Mouse (Mus musculus) MEL (cell line): Measurements from ENCODE around the gene Hesx1. TPM values are rescaled to one million over a fixed set of nuclear protein-coding genes. Genes with fewer than 3 reads are reported as not detected.

Experiments used
- DNase-seq: peaks from one replicate; pipeline ENCODE4 v3.0.0; 2011; ENCODE audit warnings: low read depth, low spot score
- H3K27ac ChIP-seq: 2 replicates; pipeline ENCODE4 v1.5.1; 2012; ENCODE audit warnings: low read depth, mild to moderate bottlenecking, control low read depth, low read length, moderate library complexity; ENCODE audit not compliant: control insufficient read depth
- H3K27me3 ChIP-seq, 2 experiments: fragments of 150-350 bp in 1 of 2; sonication (generic) in 1 of 2; 2 replicates each; pipeline ENCODE4 v1.6.1; 2012; ENCODE audit warnings: low read length in 2 of 2, mild to moderate bottlenecking in 2 of 2, improper control_type of control experiment in 1 of 2, moderate library complexity in 1 of 2; ENCODE audit not compliant: insufficient read depth in 2 of 2, control insufficient read depth in 1 of 2
- H3K36me3 ChIP-seq, 2 experiments: 2 replicates each; pipeline ENCODE4 v1.6.1; 2012 to 2014; ENCODE audit warnings: low read length in 2 of 2, improper control_type of control experiment in 1 of 2, inconsistent platforms in 1 of 2, mild to moderate bottlenecking in 1 of 2; ENCODE audit not compliant: insufficient read depth in 2 of 2, control insufficient read depth in 1 of 2
- H3K4me1 ChIP-seq, 2 experiments: fragments of 150-350 bp in 1 of 2; sonication (generic) in 1 of 2; 2 replicates each; pipeline ENCODE4 v1.6.1; 2012; ENCODE audit warnings: low read length in 2 of 2, improper control_type of control experiment in 1 of 2, mild to moderate bottlenecking in 1 of 2; ENCODE audit not compliant: insufficient read depth in 2 of 2, control insufficient read depth in 1 of 2
- H3K4me3 ChIP-seq, 2 experiments: fragments of 150-350 bp in 1 of 2; sonication (generic) in 1 of 2; 2 replicates each; pipeline ENCODE4 v1.5.1; 2012; ENCODE audit warnings: low read depth in 2 of 2, low read length in 2 of 2, mild to moderate bottlenecking in 2 of 2, moderate library complexity in 2 of 2, control low read depth in 1 of 2, improper control_type of control experiment in 1 of 2; ENCODE audit not compliant: control insufficient read depth in 1 of 2, insufficient read depth in 1 of 2
- H3K79me2 ChIP-seq: 2 replicates; pipeline ENCODE4 v1.6.1; 2012; ENCODE audit warnings: mild to moderate bottlenecking, low read length, moderate library complexity; ENCODE audit not compliant: control insufficient read depth, poor library complexity, insufficient read depth
- H3K9ac ChIP-seq: 2 replicates; pipeline ENCODE4 v1.6.1; 2012; ENCODE audit warnings: low read depth, mild to moderate bottlenecking, control low read depth, low read length, moderate library complexity; ENCODE audit not compliant: control insufficient read depth, poor library complexity, severe bottlenecking
- H3K9me3 ChIP-seq: fragments of 150-350 bp; sonication (generic); replicated peaks from 2 replicates; pipeline ENCODE4 v1.6.1; 2012; ENCODE audit warnings: mild to moderate bottlenecking, low read length, improper control_type of control experiment, moderate library complexity; ENCODE audit not compliant: insufficient read depth
- BHLHE40 ChIP-seq: IDR thresholded peaks from 2 replicates; pipeline ENCODE4 v1.6.1; 2012; ENCODE audit warnings: low read depth, mild to moderate bottlenecking, inconsistent platforms, low read length, improper control_type of control experiment, borderline replicate concordance
- CHD2 ChIP-seq: IDR thresholded peaks from 2 replicates; pipeline ENCODE4 v1.6.1; 2011; ENCODE audit warnings: low read length, improper control_type of control experiment
- CTCF ChIP-seq, 3 experiments: IDR thresholded peaks in 2 of 3; conservative IDR thresholded peaks in 1 of 3; 2 replicates each; pipeline ENCODE4 v1.5.1; 2011 to 2012; ENCODE audit warnings: low read length in 3 of 3, low read depth in 2 of 3, mild to moderate bottlenecking in 2 of 3, improper control_type of control experiment in 1 of 3, inconsistent platforms in 1 of 3, mixed read lengths in 1 of 3, moderate library complexity in 1 of 3; ENCODE audit not compliant: control insufficient read depth in 1 of 3, insufficient read depth in 1 of 3, poor library complexity in 1 of 3, severe bottlenecking in 1 of 3
- E2F4 ChIP-seq: IDR thresholded peaks from 2 replicates; pipeline ENCODE4 v1.6.1; 2011; ENCODE audit warnings: low read depth, low read length, improper control_type of control experiment, borderline replicate concordance
- ELF1 ChIP-seq: IDR thresholded peaks from 2 replicates; pipeline ENCODE4 v1.6.1; 2014; ENCODE audit warnings: low read depth, mild to moderate bottlenecking, inconsistent platforms, low read length, improper control_type of control experiment, moderate library complexity
- EP300 ChIP-seq, 2 experiments: IDR thresholded peaks; 2 replicates each; pipeline ENCODE4 v1.6.1; 2011; ENCODE audit warnings: improper control_type of control experiment in 2 of 2, low read length in 2 of 2, low read depth in 1 of 2, mild to moderate bottlenecking in 1 of 2
- GABPA ChIP-seq: IDR thresholded peaks from 2 replicates; pipeline ENCODE4 v1.6.1; 2012; ENCODE audit warnings: low read depth, mild to moderate bottlenecking, inconsistent platforms, low read length, improper control_type of control experiment, moderate library complexity
- GATA1 ChIP-seq: IDR thresholded peaks from 2 replicates; pipeline ENCODE4 v1.6.1; 2011; ENCODE audit warnings: low read depth, low read length, improper control_type of control experiment
- HCFC1 ChIP-seq: IDR thresholded peaks from 2 replicates; pipeline ENCODE4 v1.6.1; 2012; ENCODE audit warnings: low read depth, mild to moderate bottlenecking, inconsistent platforms, low read length, improper control_type of control experiment, moderate library complexity
- JUND ChIP-seq: IDR thresholded peaks from 2 replicates; pipeline ENCODE4 v1.6.1; 2011; ENCODE audit warnings: low read depth, mild to moderate bottlenecking, improper control_type of control experiment, low read length
- KAT2A ChIP-seq: conservative IDR thresholded peaks from 2 replicates; pipeline ENCODE4 v1.6.1; 2012; ENCODE audit warnings: low read depth, low read length, improper control_type of control experiment, inconsistent platforms
- MAFK ChIP-seq: IDR thresholded peaks from 2 replicates; pipeline ENCODE4 v1.6.1; 2011; ENCODE audit warnings: low read depth, mild to moderate bottlenecking, low read length, improper control_type of control experiment, borderline replicate concordance
- MAX ChIP-seq: IDR thresholded peaks from 2 replicates; pipeline ENCODE4 v1.6.1; 2011; ENCODE audit warnings: low read length, improper control_type of control experiment
- MAZ ChIP-seq: IDR thresholded peaks from 2 replicates; pipeline ENCODE4 v1.6.1; 2012; ENCODE audit warnings: low read depth, mild to moderate bottlenecking, inconsistent platforms, low read length, improper control_type of control experiment
- MYB ChIP-seq: IDR thresholded peaks from 2 replicates; pipeline ENCODE4 v1.6.1; 2011; ENCODE audit warnings: mild to moderate bottlenecking, low read depth, low read length, improper control_type of control experiment
- MYC ChIP-seq: IDR thresholded peaks from 2 replicates; pipeline ENCODE4 v1.6.1; 2011; ENCODE audit warnings: low read depth, mild to moderate bottlenecking, low read length, improper control_type of control experiment, moderate library complexity
- NELFE ChIP-seq: IDR thresholded peaks from 2 replicates; pipeline ENCODE4 v1.6.1; 2011; ENCODE audit warnings: low read depth, low read length, improper control_type of control experiment
- POLR2AphosphoS5 ChIP-seq: IDR thresholded peaks from 2 replicates; pipeline ENCODE4 v1.6.1; 2012; ENCODE audit warnings: low read depth, borderline replicate concordance, mild to moderate bottlenecking, inconsistent platforms, low read length, moderate library complexity, mixed read lengths
- RAD21 ChIP-seq: IDR thresholded peaks from 2 replicates; pipeline ENCODE4 v1.6.1; 2011; ENCODE audit warnings: mild to moderate bottlenecking, low read depth, low read length, improper control_type of control experiment
- RCOR1 ChIP-seq: IDR thresholded peaks from 2 replicates; pipeline ENCODE4 v1.6.1; 2012; ENCODE audit warnings: low read depth, mild to moderate bottlenecking, inconsistent platforms, low read length, improper control_type of control experiment
- SIN3A ChIP-seq: IDR thresholded peaks from 2 replicates; pipeline ENCODE4 v1.6.1; 2012; ENCODE audit warnings: low read length, improper control_type of control experiment, inconsistent platforms
- SMC3 ChIP-seq: IDR thresholded peaks from 2 replicates; pipeline ENCODE4 v1.6.1; 2011; ENCODE audit warnings: low read depth, low read length, improper control_type of control experiment
- TAL1 ChIP-seq: IDR thresholded peaks from 2 replicates; pipeline ENCODE4 v1.6.1; 2012; ENCODE audit warnings: mild to moderate bottlenecking, inconsistent platforms, low read length, moderate library complexity, mixed read lengths
- TCF12 ChIP-seq: IDR thresholded peaks from 2 replicates; pipeline ENCODE4 v1.6.1; 2014; ENCODE audit warnings: low read depth, mild to moderate bottlenecking, inconsistent platforms, low read length, improper control_type of control experiment, moderate library complexity
- UBTF ChIP-seq: IDR thresholded peaks from 2 replicates; pipeline ENCODE4 v1.6.1; 2012; ENCODE audit warnings: low read depth, mild to moderate bottlenecking, inconsistent platforms, low read length, improper control_type of control experiment, moderate library complexity, borderline replicate concordance; ENCODE audit not compliant: insufficient read depth
- USF1 ChIP-seq: IDR thresholded peaks from 2 replicates; pipeline ENCODE4 v1.6.1; 2014; ENCODE audit warnings: low read depth, mild to moderate bottlenecking, inconsistent platforms, low read length, improper control_type of control experiment, moderate library complexity
- USF2 ChIP-seq, 2 experiments: IDR thresholded peaks; 2 replicates each; pipeline ENCODE4 v1.6.1; 2011 to 2012; ENCODE audit warnings: improper control_type of control experiment in 2 of 2, low read length in 2 of 2, borderline replicate concordance in 1 of 2, inconsistent platforms in 1 of 2, low read depth in 1 of 2, mild to moderate bottlenecking in 1 of 2; ENCODE audit not compliant: insufficient read depth in 1 of 2
- ZC3H11A ChIP-seq: IDR thresholded peaks from 2 replicates; pipeline ENCODE4 v1.6.1; 2012; ENCODE audit warnings: low read depth, mild to moderate bottlenecking, inconsistent platforms, low read length, improper control_type of control experiment
- ZNF384 ChIP-seq: IDR thresholded peaks from 2 replicates; pipeline ENCODE4 v1.6.1; 2012; ENCODE audit warnings: low read depth, mild to moderate bottlenecking, inconsistent platforms, low read length, improper control_type of control experiment
- polyA plus RNA-seq, 2 experiments: library from polyadenylated mRNA; stranded (reverse) in 1 of 2; unstranded in 1 of 2; fragments of >175 nt in 1 of 2; fragments of >200 nt in 1 of 2; gene quantifications; 2 replicates each; pipeline versions ENCODE4 v1.2.1 to v1.2.4; 2012; ENCODE audit warnings: low replicate concordance in 2 of 2, low read depth in 1 of 2; ENCODE audit not compliant: insufficient read length in 2 of 2, insufficient read depth in 1 of 2, missing spikeins in 1 of 2
- total RNA-seq: library from RNA; depleted of rRNA; stranded (reverse); fragments of 300-350 nt; gene quantifications from 2 replicates; pipeline ENCODE4 v1.2.3, GENCODE M21; 2012

Hesx1 gene
- total and polyA plus RNA-seq, 3 experiments: not detected

DNA sequence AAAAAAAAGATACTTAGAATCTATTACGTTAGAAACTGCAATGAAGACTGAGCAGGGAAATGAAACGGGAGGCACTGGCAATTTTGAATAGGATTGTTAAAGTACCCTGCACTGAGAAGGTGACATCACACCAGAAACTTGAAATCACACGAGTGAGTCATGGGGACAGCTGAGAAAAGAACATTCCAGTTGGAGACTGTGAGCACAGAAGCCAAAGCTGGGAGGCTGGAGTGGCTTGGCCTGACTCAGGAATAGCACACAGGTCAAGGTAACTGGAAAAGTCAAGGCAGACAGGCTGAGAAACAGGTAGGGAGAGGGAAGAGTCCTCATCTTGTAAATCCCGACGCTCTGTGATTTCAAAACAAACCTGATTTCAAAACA is 12.1 kb upstream of the Hesx1 start:
- Histone ChIP-seq H3K9ac (no peak overlapping the region), H3K36me3 (no peaks in the 10 kb centered on the region), H3K4me1 (0 out of 4 replicates have a peak, but pooled peaks cover 0 to 2% of the 10 kb centered on the region in 2 experiments), H3K27me3 (peaks cover 3 to 6% of the 10 kb centered on the region in 2 experiments; a peak in 3 of 4 replicates)
- no peak for TF ChIP-seq MYC
- no peak for TF ChIP-seq CHD2
- no peak for TF ChIP-seq TCF12
- TF ChIP-seq CTCF (IDR thresholded peaks at IDR 0.05 in 2 of 3, conservative IDR thresholded peaks at IDR 0.05 in 1 of 3; ENCODE audit: control insufficient read depth in 1 of 3, insufficient read depth in 1 of 3, low read depth in 2 of 3, low read length in 3 of 3, poor library complexity in 1 of 3, severe bottlenecking in 1 of 3): no peak
- no peak for TF ChIP-seq JUND
- no peak for TF ChIP-seq MAFK
- no peak for TF ChIP-seq USF1
- no peak for TF ChIP-seq NELFE
- TF ChIP-seq BHLHE40: no peak
- no peak for TF ChIP-seq USF2 (IDR thresholded peaks at IDR 0.05; ENCODE audit: borderline replicate concordance in 1 of 2, insufficient read depth in 1 of 2, low read depth in 1 of 2, low read length in 2 of 2)
- no peak for TF ChIP-seq TAL1
- TF ChIP-seq MAX: no peak
- no peak for TF ChIP-seq UBTF
- no peak for TF ChIP-seq MAZ
- no peak for TF ChIP-seq GABPA
- no peak for TF ChIP-seq GATA1
- TF ChIP-seq, all 39 proteins: peak for 0
- no peaks in the 10 kb centered on the region for H3K9me3 ChIP-seq
- H3K27ac ChIP-seq: no peak overlapping the region
- no peak overlapping the region for H3K4me3 ChIP-seq
- H3K79me2 ChIP-seq: no peaks in the 10 kb centered on the region
- DNase-seq: no peak

DNA sequence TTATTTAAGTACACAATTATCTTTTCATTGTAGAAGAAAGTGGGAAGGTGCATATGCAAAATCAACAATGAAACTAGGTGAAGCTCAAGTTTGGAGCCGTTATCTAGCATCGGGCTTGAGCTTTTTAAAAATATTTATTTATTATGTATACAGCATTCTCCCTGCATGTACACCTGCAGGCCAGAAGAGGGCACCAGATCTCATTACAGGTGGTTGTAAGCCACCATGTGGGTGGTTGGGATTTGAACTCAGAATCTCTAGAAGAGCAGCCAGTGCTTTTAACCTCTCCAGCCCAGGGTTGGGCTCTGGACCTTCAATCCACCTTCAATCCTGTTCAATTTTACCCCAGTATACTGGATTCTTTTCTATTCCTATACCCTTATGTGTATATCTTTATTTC is 5.5 kb upstream of the Hesx1 start:
- DNase-seq: peak; percentile 63
- no peak for TF ChIP-seq POLR2AphosphoS5
- TF ChIP-seq NELFE: no peak
- TF ChIP-seq ELF1: no peak
- no peak for TF ChIP-seq CHD2
- 0 out of 2 replicates have a peak, but pooled peaks have one; percentile 43 for TF ChIP-seq MYC
- no peak for TF ChIP-seq BHLHE40
- TF ChIP-seq MAX: no peak
- TF ChIP-seq ZC3H11A: 0 out of 2 replicates have a peak, but pooled peaks have one; percentile 26
- no peak for TF ChIP-seq HCFC1
- peak; percentile 27 to 62 (median 62); a peak in 5 of 6 replicates for TF ChIP-seq CTCF (IDR thresholded peaks at IDR 0.05 in 2 of 3, conservative IDR thresholded peaks at IDR 0.05 in 1 of 3; ENCODE audit: control insufficient read depth in 1 of 3, insufficient read depth in 1 of 3, low read depth in 2 of 3, low read length in 3 of 3, poor library complexity in 1 of 3, severe bottlenecking in 1 of 3)
- TF ChIP-seq TCF12: no peak
- TF ChIP-seq JUND: no peak
- TF ChIP-seq MAZ: no peak
- no peak for TF ChIP-seq ZNF384
- TF ChIP-seq RCOR1: no peak
- TF ChIP-seq KAT2A: no peak
- no peak for TF ChIP-seq SIN3A
- no peak for TF ChIP-seq E2F4
- TF ChIP-seq USF2 (IDR thresholded peaks at IDR 0.05; ENCODE audit: borderline replicate concordance in 1 of 2, insufficient read depth in 1 of 2, low read depth in 1 of 2, low read length in 2 of 2): no peak
- TF ChIP-seq SMC3: peak; percentile 64
- no peak for TF ChIP-seq MYB
- peak; percentile 31 for TF ChIP-seq RAD21
- no peak for TF ChIP-seq EP300 (IDR thresholded peaks at IDR 0.05; ENCODE audit: low read depth in 1 of 2, low read length in 2 of 2)

More for the DNA sequence above, 5.5 kb upstream of the Hesx1 start:
- H3K9me3 ChIP-seq: no peaks in the 10 kb centered on the region
- H3K27me3 ChIP-seq: peaks cover 4% of the 10 kb centered on the region in 2 experiments
- H3K27ac ChIP-seq: no peak overlapping the region
- no peaks in the 10 kb centered on the region for H3K4me1 ChIP-seq
- no peak overlapping the region for H3K9ac ChIP-seq
- H3K79me2 ChIP-seq: no peaks in the 10 kb centered on the region
- no peaks in the 10 kb centered on the region for H3K36me3 ChIP-seq
- H3K4me3 ChIP-seq: no peak overlapping the region
